Mouse (Mus musculus): ENCODE data around the gene Plekha1.

DNA sequence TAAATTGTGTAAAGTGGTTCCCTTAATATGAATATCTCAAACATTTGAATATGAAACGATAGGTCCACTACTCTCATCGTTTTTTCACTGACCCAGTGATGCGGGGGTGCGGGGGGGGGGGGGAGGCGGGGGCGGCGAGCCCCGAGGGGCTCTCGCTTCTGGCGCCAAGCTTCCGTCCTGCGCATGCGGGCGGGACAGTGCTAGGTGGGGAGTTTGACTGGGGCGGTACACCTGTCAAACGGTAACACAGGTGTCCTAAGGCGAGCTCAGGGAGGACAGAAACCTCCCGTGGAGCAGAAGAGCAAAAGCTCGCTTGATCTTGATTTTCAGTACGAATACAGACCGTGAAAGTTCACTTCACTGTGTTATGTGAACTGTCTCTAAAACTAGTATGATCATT is 31.3 kb upstream of the Plekha1 start:
- TF ChIP-seq ZNF384 (IDR thresholded peaks at IDR 0.05; ENCODE audit: low read depth, low read length) (no peak), HCFC1 (IDR thresholded peaks at IDR 0.05; ENCODE audit: borderline replicate concordance, insufficient read depth, low read length) (no peak), CHD2 (IDR thresholded peaks at IDR 0.05; ENCODE audit: low read depth, low read length) (no peak), ZC3H11A (IDR thresholded peaks at IDR 0.05; ENCODE audit: borderline replicate concordance, low read depth, low read length) (no peak)

Data from ES-E14 (cell line).